Mouse (Mus musculus) lung, postnatal 4 days (tissue): ENCODE measurements at regions not wholly inside any gene's neighbourhood (a gene's known extent, or its start where the extent isn't known, plus 50 kb on each side); places are given as distances from the start of the nearest gene placed in this dataset.

Experiments used
- DNase-seq, 2 experiments: peaks; one replicate each; pipeline ENCODE4 v3.0.0; 2021

GRCm38 (mm10) chr5:27963765-27964164 lies 107.4 kb upstream of the Insig1 start:
- DNase-seq: no peak

- DNase-seq: peak; percentile 49 to 74
Measured at GRCm38 (mm10) chr5:27995186-27995585, 76.0 kb upstream of the Insig1 start.

- no peak for DNase-seq
Measured at GRCm38 (mm10) chr5:27997751-27998150, 73.4 kb upstream of the Insig1 start.

- DNase-seq: no peak
Measured at GRCm38 (mm10) chr5:28002922-28003321, 68.2 kb upstream of the Insig1 start.

GRCm38 (mm10) chr5:28003756-28004486 lies 67.2 kb upstream of the Insig1 start:
- no peak for DNase-seq

GRCm38 (mm10) chr5:28004487-28004827 lies 66.7 kb upstream of the Insig1 start:
- DNase-seq: no peak

- DNase-seq: no peak
Measured at GRCm38 (mm10) chr5:28009386-28009785, 61.8 kb upstream of the Insig1 start.

- DNase-seq: no peak
Measured at GRCm38 (mm10) chr5:28009871-28010270, 61.3 kb upstream of the Insig1 start.

- no peak for DNase-seq
Measured at GRCm38 (mm10) chr5:28010529-28010928, 60.6 kb upstream of the Insig1 start.

- DNase-seq: no peak
Measured at GRCm38 (mm10) chr5:28012496-28012895, 58.7 kb upstream of the Insig1 start.

- no peak for DNase-seq
Measured at GRCm38 (mm10) chr5:28013619-28014273, 57.4 kb upstream of the Insig1 start.

GRCm38 (mm10) chr5:28019864-28020263 lies 51.3 kb upstream of the Insig1 start:
- no peak for DNase-seq
